Mouse (Mus musculus) thymus, postnatal 14 days (tissue): ENCODE measurements around the gene Gng13.

Experiments used
- DNase-seq: peaks from one replicate; pipeline ENCODE4 v3.0.0; 2021

Gene Gng13

GRCm38 (mm10) chr17:25716711-25717637 is at the start of gene Gng13:
TSS of gene Gng13 (plus strand) at chr17:25717171.
- no peak for DNase-seq

DNA sequence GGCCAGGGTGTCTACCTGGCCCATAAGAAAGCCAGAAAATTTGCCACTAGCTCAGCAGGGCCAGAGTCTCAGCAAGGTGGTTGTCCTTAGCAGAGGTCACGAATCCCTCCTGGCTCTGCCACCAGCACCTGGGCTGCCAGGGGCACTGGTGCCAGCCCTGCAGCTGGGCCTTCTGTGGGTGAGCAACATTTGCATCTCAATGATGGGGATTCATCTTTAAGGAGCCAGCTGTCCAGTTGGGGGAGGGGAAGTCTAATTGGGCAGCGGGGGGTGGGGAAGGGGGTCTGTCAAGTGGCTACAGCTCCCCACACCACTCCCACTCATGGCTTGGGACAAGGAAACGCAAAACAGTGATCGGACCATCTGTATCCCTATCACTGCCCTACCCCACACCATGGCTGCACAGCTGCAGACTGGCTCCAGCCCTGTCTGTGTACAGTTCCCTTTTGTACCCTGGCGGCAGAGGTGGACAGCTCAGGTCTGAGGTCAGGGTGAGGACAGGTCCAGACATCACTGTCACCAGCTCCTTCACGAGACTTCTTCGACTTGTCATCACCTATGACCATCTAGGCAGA is 48.4 kb upstream of the Gng13 start:
- DNase-seq, result no peak

DNA sequence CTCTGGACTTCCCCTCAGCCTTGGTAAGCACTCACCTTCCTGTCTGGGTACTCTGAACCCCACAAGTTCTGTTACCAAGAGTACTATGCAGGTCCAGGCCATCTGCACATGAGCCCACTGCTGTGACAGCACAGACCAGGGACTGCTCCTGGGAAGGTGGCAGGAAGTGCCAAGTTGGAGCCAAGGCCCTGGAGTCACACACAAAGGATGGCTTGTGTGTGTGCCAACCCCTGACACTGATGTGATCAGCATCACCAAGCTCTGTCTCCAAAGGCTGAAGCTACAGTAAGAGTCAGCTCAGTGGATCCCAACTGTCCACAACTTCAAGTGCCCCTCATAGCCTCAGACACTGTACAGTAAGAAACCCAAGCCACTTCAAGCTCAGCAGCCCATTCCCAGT is 44.0 kb upstream of the Gng13 start:
- DNase-seq, result no peak

DNA sequence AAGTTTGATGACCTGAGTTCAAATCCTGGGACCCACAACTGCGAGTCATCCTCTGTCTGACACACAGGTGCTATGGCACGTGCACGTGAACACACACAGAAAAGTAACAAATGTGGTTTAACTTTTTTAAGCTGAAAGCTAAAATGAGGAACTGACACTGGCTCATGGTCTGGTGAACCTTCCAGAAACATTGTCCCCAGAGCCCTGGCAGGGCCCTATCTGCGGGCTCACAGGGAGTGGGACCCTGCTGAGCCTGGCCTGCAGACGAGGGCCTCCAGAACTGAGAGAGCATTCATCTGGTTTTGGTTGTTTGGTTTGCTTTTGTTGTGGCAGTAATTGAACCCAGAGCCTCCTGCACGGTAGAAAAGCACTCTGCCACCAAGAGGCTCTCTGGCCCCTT is 39.0 kb upstream of the Gng13 start:
- no peak for DNase-seq

DNA sequence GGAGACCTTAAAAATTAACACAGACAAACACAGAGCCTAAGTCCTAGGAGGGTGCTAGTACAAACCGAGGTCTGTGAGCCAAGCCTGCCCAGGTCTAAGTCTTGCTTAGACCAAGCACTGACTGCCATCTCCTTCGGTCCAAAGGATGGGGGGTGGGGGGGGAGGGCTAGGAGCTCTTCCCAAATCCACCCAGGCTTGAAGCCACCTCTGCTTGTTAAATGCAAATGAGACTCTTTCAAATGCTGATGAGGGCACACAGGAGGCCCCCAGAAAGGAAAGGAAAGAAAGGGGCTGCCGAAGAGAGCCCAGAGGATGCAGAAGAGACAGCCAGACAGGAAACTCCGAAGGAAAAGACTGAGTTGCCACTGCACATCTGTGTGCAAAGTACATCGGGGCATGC is 37.2 kb upstream of the Gng13 start:
- DNase-seq, result no peak

DNA sequence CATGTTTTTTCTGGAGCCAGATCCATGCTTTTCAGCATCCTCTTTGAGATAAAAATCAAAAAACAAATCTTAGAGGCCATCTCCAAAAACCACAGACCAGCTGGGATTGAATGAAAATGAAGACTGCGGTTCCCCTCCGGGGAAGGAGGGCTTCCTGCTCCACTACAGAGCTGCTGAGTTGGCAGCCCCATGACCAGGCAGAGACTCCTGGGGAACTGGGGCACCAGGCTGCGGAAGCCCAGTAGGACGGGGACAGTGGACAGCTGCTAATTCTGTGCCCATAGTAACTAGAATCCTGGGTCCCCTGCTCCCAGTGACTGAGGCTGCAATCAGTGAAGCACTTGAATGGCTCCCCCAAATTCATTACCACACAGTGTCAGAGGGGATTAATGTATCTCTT is 35.3 kb upstream of the Gng13 start:
- DNase-seq, result no peak

DNA sequence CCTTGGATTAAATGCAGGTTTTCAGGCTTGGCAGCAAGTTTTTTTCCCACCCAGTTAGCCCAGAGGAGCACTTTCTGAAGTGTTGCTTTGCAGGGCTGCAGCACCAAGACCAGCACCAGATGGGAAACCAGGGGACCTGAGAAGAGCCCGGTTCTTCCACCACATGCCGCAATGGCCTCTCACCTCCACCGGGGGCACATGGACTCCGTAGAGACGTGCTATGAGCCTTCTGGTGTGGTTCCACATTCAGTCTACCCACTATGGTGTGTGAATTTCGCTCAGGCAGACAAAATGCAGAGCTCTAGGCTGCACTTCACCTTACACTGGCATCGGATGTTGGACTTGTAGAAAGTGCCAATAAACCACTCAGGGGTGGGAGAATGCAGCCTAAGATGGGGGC is 30.6 kb upstream of the Gng13 start:
- peak; percentile 23 for DNase-seq

DNA sequence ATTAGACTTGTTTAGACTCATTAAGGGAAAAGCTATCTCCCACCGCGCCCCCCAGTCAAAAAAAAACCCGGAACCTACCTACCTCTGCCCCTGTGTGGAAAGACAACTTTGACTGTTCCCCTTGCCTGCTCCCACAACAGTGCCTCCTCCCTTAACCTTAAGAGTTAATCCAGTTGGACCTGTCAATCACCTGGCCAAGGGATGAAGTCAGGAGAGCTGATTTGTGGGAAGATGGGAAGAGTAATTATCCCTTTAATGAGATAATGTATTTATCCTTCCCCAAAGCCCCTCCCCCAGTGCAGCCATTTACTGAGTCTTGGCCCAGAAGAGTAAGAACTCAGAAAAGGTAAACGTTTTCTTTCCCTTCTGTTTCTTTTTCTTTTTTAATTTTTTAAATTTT is 28.0 kb upstream of the Gng13 start:
- no peak for DNase-seq

- DNase-seq, result no peak
Measured at GRCm38 (mm10) chr17:25696263-25696662, 20.7 kb upstream of the Gng13 start.

DNA sequence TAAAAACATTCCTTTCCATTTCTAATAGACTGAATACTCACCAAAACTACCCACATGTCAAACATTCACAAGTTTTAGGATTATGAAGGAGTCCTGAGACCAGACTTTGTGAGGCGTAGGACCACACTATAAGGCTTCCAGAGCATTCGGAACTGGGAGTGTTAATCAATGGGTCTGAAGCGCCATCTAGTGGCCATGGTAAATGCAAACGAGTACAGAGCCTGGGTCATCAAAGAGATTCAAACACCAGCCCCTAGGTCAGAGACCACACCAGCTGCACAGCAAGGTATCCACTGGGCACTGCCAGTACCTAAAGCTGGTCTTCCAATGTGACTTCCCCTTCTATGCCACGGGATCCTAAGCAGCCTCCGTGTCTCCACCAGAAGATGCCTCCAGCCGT is 18.5 kb upstream of the Gng13 start:
- peak; percentile 75 for DNase-seq

GRCm38 (mm10) chr17:25700863-25701496 is 16.0 kb upstream of the Gng13 start:
- no peak for DNase-seq

GRCm38 (mm10) chr17:25709994-25710393 is 7.0 kb upstream of the Gng13 start:
- no peak for DNase-seq

GRCm38 (mm10) chr17:25711136-25711535 is 5.8 kb upstream of the Gng13 start:
- no peak for DNase-seq

- DNase-seq, result no peak
Measured at GRCm38 (mm10) chr17:25715627-25716026, 1.3 kb upstream of the Gng13 start.

GRCm38 (mm10) chr17:25716130-25716529 is 841 bp upstream of the Gng13 start:
- no peak for DNase-seq

DNA sequence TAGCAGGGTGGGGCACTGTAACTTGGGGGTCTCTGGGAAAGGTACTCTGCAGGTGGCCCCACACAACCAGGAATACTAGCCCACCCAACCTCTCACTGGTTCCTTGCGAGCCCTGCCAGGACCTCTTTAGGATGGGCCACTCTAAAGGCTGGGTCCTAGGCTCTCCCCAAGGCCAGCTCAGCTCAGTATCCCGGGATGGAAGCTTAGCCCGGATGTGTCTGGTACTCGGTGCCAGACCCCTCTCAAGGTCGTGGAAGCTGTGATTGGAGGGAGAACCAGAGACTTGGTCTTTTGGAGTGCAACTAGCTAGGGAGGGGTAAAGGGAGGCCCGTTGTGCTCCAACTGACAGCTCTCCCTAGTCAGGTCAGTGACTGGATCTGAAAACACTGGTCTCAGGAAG is 720 bp downstream of the Gng13 start:
- no peak for DNase-seq

GRCm38 (mm10) chr17:25721476-25721875 is 4.5 kb downstream of the Gng13 start:
- no peak for DNase-seq

- DNase-seq, result no peak
Measured at GRCm38 (mm10) chr17:25723470-25723869, 6.5 kb downstream of the Gng13 start.

DNA sequence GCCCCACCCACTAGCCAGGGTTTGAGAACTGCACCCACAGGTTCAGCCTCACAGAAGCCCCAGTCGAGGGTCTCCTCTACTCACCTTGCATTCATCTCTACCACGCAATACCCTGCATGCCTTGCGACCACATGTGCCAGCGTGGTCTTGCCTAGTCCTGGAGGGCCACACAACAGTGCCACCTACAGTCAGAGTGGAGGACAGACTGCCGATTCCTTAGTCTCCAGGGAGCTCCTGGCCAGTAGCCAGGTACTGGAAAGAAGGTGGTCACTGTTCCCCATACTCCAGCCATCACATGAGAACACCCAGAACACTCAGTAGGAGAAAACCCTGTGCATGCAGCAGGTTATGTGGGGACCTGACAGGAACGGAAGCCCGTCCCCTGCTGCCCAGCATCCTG is 6.9 kb downstream of the Gng13 start:
- DNase-seq, result no peak

- DNase-seq, result no peak
Measured at GRCm38 (mm10) chr17:25725264-25725663, 8.3 kb downstream of the Gng13 start.

- DNase-seq, result peak; percentile 98
Measured at GRCm38 (mm10) chr17:25727265-25728008, 10.5 kb downstream of the Gng13 start, which contains the start of the genes Chtf18 and Rpusd1. TSS of gene Chtf18 (minus strand) at chr17:25727419. TSS of gene Rpusd1 (plus strand) at chr17:25727670.

DNA sequence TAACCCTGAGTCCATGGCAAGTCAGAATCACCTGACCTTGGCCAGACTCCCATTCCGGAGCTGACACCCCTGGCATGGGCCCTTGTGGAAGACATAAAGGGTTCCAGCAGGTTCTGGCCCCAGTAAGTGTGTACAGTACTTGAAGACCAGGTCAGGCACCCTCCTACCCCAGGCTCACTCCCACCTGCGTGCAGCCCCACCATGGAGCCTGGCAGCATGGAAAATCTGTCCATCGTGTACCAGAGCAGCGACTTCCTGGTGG is 11.0 kb downstream of the Gng13 start:
- DNase-seq, result peak; percentile 31

- peak; percentile 83 for DNase-seq
Measured at GRCm38 (mm10) chr17:25732082-25732481, 15.1 kb downstream of the Gng13 start.
